Mouse (Mus musculus): ENCODE measurements around the gene Olfr1277.

Olfr1277 gene

GRCm38 (mm10) chr2:111274006-111274405, at the start of gene Olfr1277:
Olfr1277 (minus strand) TSS chr2:111274106.
- DNase-seq (ENCODE audit: low read depth, low spot score) = no peak

- DNase-seq (ENCODE audit: low read depth, low spot score) = no peak
These were observed 39.8 kb upstream of the Olfr1277 start, which contains the start of gene Olfr1280 for GRCm38 (mm10) chr2:111313717-111314116. Olfr1280 (plus strand) TSS chr2:111314017.

- no peak for DNase-seq (ENCODE audit: low read depth, low spot score)
These were observed 26.5 kb upstream of the Olfr1277 start, which contains the start of gene Olfr1279 for GRCm38 (mm10) chr2:111300374-111300773. Olfr1279 (plus strand) TSS chr2:111300635.

GRCm38 (mm10) chr2:111298541-111298940, 24.6 kb upstream of the Olfr1277 start:
- no peak for DNase-seq (ENCODE audit: low read depth, low spot score)

GRCm38 (mm10) chr2:111289836-111290235, 15.9 kb upstream of the Olfr1277 start, which contains the start of gene Olfr1278:
Olfr1278 (plus strand) TSS chr2:111290136.
- DNase-seq (ENCODE audit: low read depth, low spot score) = no peak

GRCm38 (mm10) chr2:111254216-111254615, 19.7 kb downstream of the Olfr1277 start, which contains the start of gene Olfr1276:
Olfr1276 (plus strand) TSS chr2:111254516.
- no peak for DNase-seq (ENCODE audit: low read depth, low spot score)

- no peak for DNase-seq (ENCODE audit: low read depth, low spot score)
These were observed 38.7 kb downstream of the Olfr1277 start, which contains the start of gene Olfr1275 for GRCm38 (mm10) chr2:111235186-111235585. Olfr1275 (minus strand) TSS chr2:111235286.

- no peak for DNase-seq (ENCODE audit: low read depth, low spot score)
These were observed 44.4 kb downstream of the Olfr1277 start, which contains the start of gene 4930430A15Rik for GRCm38 (mm10) chr2:111229502-111229901. 4930430A15Rik (minus strand) TSS chr2:111229602.

All from WW6 (cell line).